Mouse (Mus musculus): ENCODE data around the gene St5.

DNA sequence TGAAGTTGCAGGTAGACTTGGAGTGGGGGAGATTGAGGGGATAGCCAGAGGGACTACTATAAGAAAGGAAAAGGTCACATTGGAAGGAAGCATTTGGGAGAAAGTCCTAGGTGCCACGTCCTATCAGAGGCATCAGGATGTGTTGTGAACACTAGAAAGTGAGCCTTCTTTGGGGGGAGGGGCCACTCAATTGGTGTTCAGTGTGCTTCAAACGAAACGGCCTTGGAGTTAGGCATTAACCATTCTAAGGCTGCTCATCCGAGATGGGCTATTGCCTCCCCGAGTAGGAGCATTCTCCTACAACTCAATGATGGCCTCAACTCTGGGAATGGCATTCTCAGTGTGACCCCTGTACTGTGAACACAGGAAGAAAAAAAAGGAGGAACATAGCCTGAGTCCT is 140.7 kb downstream of the St5 start:
- TF ChIP-seq POLR2A (IDR thresholded peaks at IDR 0.05; ENCODE audit: borderline replicate concordance, insufficient read depth, low read length) = no peak
- no peak for TF ChIP-seq CTCF (IDR thresholded peaks at IDR 0.05; ENCODE audit: borderline replicate concordance, insufficient read depth, low read depth, low read length)

Measured in cerebellum, adult 2 months (tissue).